Mouse (Mus musculus): ENCODE results near the gene Hes6. TPM values are rescaled to one million over a fixed set of nuclear protein-coding genes. Genes with fewer than 3 reads are reported as not detected.

Hes6 gene
- not detected for polyA plus RNA-seq (2014; fragmentation: Illumina TruSeq; extraction: RNeasy Lipid Tissue Mini Kit (QIAGEN cat#74804); ENCODE audit: low read depth, low replicate concordance)

GRCm38 (mm10) chr1:91413898-91414594 lies at the start of gene Hes6:
Hes6 (minus strand) TSS chr1:91414038.

GRCm38 (mm10) chr1:91459059-91459809 lies 45.4 kb upstream of the Hes6 start, which contains the start of gene Per2:
Per2 (minus strand) TSS chr1:91459324.

GRCm38 (mm10) chr1:91398260-91399062 lies 15.4 kb downstream of the Hes6 start, which contains the start of gene Ilkap:
Ilkap (minus strand) TSS chr1:91398815.

GRCm38 (mm10) chr1:91366215-91367108 lies 47.4 kb downstream of the Hes6 start, which contains the start of gene Erfe:
Erfe (plus strand) TSS chr1:91366430.

Other genes starting within 250 kb of the Hes6 start
- gene Ramp1, start 234.2 kb downstream of the Hes6 start, polyA plus RNA-seq (2014; fragmentation: Illumina TruSeq; extraction: RNeasy Lipid Tissue Mini Kit (QIAGEN cat#74804); ENCODE audit: low read depth, low replicate concordance): 0.20 TPM
- 216 TPM for gene Ube2f, start 163.7 kb downstream of the Hes6 start, polyA plus RNA-seq (2014; fragmentation: Illumina TruSeq; extraction: RNeasy Lipid Tissue Mini Kit (QIAGEN cat#74804); ENCODE audit: low read depth, low replicate concordance)
- 4.8 TPM for gene Scly, start 115.7 kb downstream of the Hes6 start, polyA plus RNA-seq (2014; fragmentation: Illumina TruSeq; extraction: RNeasy Lipid Tissue Mini Kit (QIAGEN cat#74804); ENCODE audit: low read depth, low replicate concordance)
- 0.06 TPM for gene Espnl, start 92.0 kb downstream of the Hes6 start, polyA plus RNA-seq (2014; fragmentation: Illumina TruSeq; extraction: RNeasy Lipid Tissue Mini Kit (QIAGEN cat#74804); ENCODE audit: low read depth, low replicate concordance)
- not detected for gene Klhl30, start 63.0 kb downstream of the Hes6 start, polyA plus RNA-seq (2014; fragmentation: Illumina TruSeq; extraction: RNeasy Lipid Tissue Mini Kit (QIAGEN cat#74804); ENCODE audit: low read depth, low replicate concordance)
- gene Erfe, start 47.6 kb downstream of the Hes6 start, polyA plus RNA-seq (2014; fragmentation: Illumina TruSeq; extraction: RNeasy Lipid Tissue Mini Kit (QIAGEN cat#74804); ENCODE audit: low read depth, low replicate concordance): 1.0 TPM
- 14.5 TPM for gene Ilkap, start 15.2 kb downstream of the Hes6 start, polyA plus RNA-seq (2014; fragmentation: Illumina TruSeq; extraction: RNeasy Lipid Tissue Mini Kit (QIAGEN cat#74804); ENCODE audit: low read depth, low replicate concordance)
- gene Per2, start 45.3 kb upstream of the Hes6 start, polyA plus RNA-seq (2014; fragmentation: Illumina TruSeq; extraction: RNeasy Lipid Tissue Mini Kit (QIAGEN cat#74804); ENCODE audit: low read depth, low replicate concordance): 1.3 TPM
- 13.1 TPM for gene Traf3ip1, start 80.6 kb upstream of the Hes6 start, polyA plus RNA-seq (2014; fragmentation: Illumina TruSeq; extraction: RNeasy Lipid Tissue Mini Kit (QIAGEN cat#74804); ENCODE audit: low read depth, low replicate concordance)
- 12.1 TPM for gene Asb1, start 126.5 kb upstream of the Hes6 start, polyA plus RNA-seq (2014; fragmentation: Illumina TruSeq; extraction: RNeasy Lipid Tissue Mini Kit (QIAGEN cat#74804); ENCODE audit: low read depth, low replicate concordance)

Measured in testis, adult 10 weeks (tissue).